Mouse (Mus musculus): ENCODE results near the gene Zkscan16. TPM values are rescaled to one million over a fixed set of nuclear protein-coding genes. Genes with fewer than 3 reads are reported as not detected.

Zkscan16 gene
- total and polyA plus RNA-seq, 3 experiments, result not detected

DNA sequence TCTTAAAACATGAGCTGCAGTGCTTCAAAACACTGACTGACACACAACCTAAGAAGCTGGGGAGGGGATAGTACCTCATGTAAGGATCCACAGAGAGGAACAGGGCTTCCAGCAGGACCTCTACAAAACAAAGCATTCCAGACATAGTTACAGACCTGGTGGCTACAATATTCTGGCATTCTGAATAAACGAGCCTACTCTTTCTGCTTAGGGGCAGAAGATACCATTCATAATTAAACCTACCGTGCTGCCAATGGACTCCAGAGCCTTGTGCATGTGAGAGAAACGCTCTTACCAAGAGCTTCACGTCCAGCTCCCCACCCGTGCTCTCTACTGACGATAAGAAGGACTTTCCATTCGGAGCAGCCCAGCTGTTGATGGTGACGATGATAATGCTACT is 39.4 kb downstream of the Zkscan16 start:
- no peak for DNase-seq (ENCODE audit: low read depth, low spot score)
- no peak overlapping the region for H3K27ac ChIP-seq (ENCODE audit: control insufficient read depth, low read depth, low read length)
- H3K4me3 ChIP-seq (ENCODE audit: control insufficient read depth in 1 of 2, insufficient read depth in 1 of 2, low read depth in 2 of 2, low read length in 2 of 2), result no peak overlapping the region
- no peaks in the 10 kb centered on the region; the same call in 1 of the 2 replicates for H3K79me2 ChIP-seq (ENCODE audit: control insufficient read depth, insufficient read depth, low read length, poor library complexity)
- H3K9me3 ChIP-seq (replicated peaks; ENCODE audit: insufficient read depth, low read length), result no peaks in the 10 kb centered on the region
- H3K36me3 ChIP-seq (ENCODE audit: control insufficient read depth in 1 of 2, insufficient read depth in 2 of 2, low read length in 2 of 2), result peaks cover 0 to 7% of the 10 kb centered on the region in 2 experiments; a peak in 3 of 4 replicates
- H3K9ac ChIP-seq (ENCODE audit: control insufficient read depth, low read depth, low read length, poor library complexity, severe bottlenecking), result no peak overlapping the region
- peaks cover 0 to 4% of the 10 kb centered on the region in 2 experiments; a peak in 3 of 4 replicates for H3K4me1 ChIP-seq (ENCODE audit: control insufficient read depth in 1 of 2, insufficient read depth in 2 of 2, low read length in 2 of 2)
- TF ChIP-seq BHLHE40 (IDR thresholded peaks at IDR 0.05; ENCODE audit: borderline replicate concordance, low read depth, low read length) (no peak), HCFC1 (IDR thresholded peaks at IDR 0.05; ENCODE audit: low read depth, low read length) (no peak), RAD21 (IDR thresholded peaks at IDR 0.05; ENCODE audit: low read depth, low read length) (no peak), MYC (IDR thresholded peaks at IDR 0.05; ENCODE audit: low read depth, low read length) (no peak), POLR2AphosphoS5 (IDR thresholded peaks at IDR 0.05; ENCODE audit: borderline replicate concordance, low read depth, low read length) (no peak), E2F4 (IDR thresholded peaks at IDR 0.05; ENCODE audit: borderline replicate concordance, low read depth, low read length) (no peak), MAFK (IDR thresholded peaks at IDR 0.05; ENCODE audit: borderline replicate concordance, low read depth, low read length) (no peak), CHD2 (IDR thresholded peaks at IDR 0.05; ENCODE audit: low read length) (no peak), JUND (IDR thresholded peaks at IDR 0.05; ENCODE audit: low read depth, low read length) (no peak), KAT2A (conservative IDR thresholded peaks at IDR 0.05; ENCODE audit: low read depth, low read length) (no peak), CHD1 (IDR thresholded peaks at IDR 0.05; ENCODE audit: low read depth, low read length) (no peak), SMC3 (IDR thresholded peaks at IDR 0.05; ENCODE audit: low read depth, low read length) (no peak), ETS1 (IDR thresholded peaks at IDR 0.05; ENCODE audit: low read depth, low read length) (no peak), TAL1 (IDR thresholded peaks at IDR 0.05; ENCODE audit: low read length) (no peak), ZKSCAN1 (IDR thresholded peaks at IDR 0.05; ENCODE audit: low read depth, low read length) (no peak), ZMIZ1 (IDR thresholded peaks at IDR 0.05; ENCODE audit: low read depth, low read length) (no peak)
- H3K27me3 ChIP-seq (ENCODE audit: control insufficient read depth in 1 of 2, insufficient read depth in 2 of 2, low read length in 2 of 2), result no peaks in the 10 kb centered on the region

DNA sequence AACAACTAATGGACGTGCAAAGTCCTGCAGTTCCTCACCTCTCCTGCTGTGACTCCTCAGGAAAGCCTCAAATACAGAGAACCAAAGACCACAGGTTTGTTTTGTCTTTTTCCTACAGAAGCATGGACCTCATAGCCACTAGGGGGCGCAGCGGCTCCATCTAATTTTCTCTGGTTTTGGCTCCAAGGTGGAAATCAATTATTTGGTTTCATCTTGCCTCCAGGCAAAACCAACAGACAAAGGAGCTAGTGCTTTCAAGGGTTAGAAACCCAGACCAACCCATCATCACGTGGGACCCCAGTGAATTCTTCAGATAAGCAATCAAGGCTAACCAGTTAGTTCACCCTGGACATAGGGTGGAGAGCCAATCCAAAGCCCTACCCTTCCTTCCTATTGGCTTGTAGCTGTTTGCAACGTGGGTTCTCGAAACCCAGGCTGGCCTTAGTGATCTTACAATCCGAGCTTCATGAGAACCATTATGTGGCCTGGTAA is 41.8 kb downstream of the Zkscan16 start:
- peak; percentile 89 for DNase-seq (ENCODE audit: low read depth, low spot score)
- Histone ChIP-seq H3K9me3 (replicated peaks; ENCODE audit: insufficient read depth, low read length) (no peaks in the 10 kb centered on the region), H3K27me3 (ENCODE audit: control insufficient read depth in 1 of 2, insufficient read depth in 2 of 2, low read length in 2 of 2) (no peaks in the 10 kb centered on the region), H3K4me1 (ENCODE audit: control insufficient read depth in 1 of 2, insufficient read depth in 2 of 2, low read length in 2 of 2) (peaks cover 16 to 25% of the 10 kb centered on the region in 2 experiments), H3K9ac (ENCODE audit: control insufficient read depth, low read depth, low read length, poor library complexity, severe bottlenecking) (peak overlapping the region; percentile 41), H3K79me2 (ENCODE audit: control insufficient read depth, insufficient read depth, low read length, poor library complexity) (no peaks in the 10 kb centered on the region; the same call in 1 of the 2 replicates), H3K4me3 (ENCODE audit: control insufficient read depth in 1 of 2, insufficient read depth in 1 of 2, low read depth in 2 of 2, low read length in 2 of 2) (peak overlapping the region; percentile 48 to 89), H3K36me3 (ENCODE audit: control insufficient read depth in 1 of 2, insufficient read depth in 2 of 2, low read length in 2 of 2) (peaks cover 0 to 28% of the 10 kb centered on the region in 2 experiments; a peak in 2 of 4 replicates), H3K27ac (ENCODE audit: control insufficient read depth, low read depth, low read length) (peak overlapping the region; percentile 22; the same call in 1 of the 2 replicates)
- peak; percentile 52 for TF ChIP-seq GATA1 (IDR thresholded peaks at IDR 0.05; ENCODE audit: low read depth, low read length)
- no peak for TF ChIP-seq TCF12 (IDR thresholded peaks at IDR 0.05; ENCODE audit: low read depth, low read length)
- no peak for TF ChIP-seq ELF1 (IDR thresholded peaks at IDR 0.05; ENCODE audit: low read depth, low read length)
- TF ChIP-seq POLR2AphosphoS5 (IDR thresholded peaks at IDR 0.05; ENCODE audit: borderline replicate concordance, low read depth, low read length), result no peak
- no peak for TF ChIP-seq MEF2A (IDR thresholded peaks at IDR 0.05; ENCODE audit: extremely low read depth, insufficient replicate concordance, low read depth, low read length, poor library complexity, severe bottlenecking)
- no peak for TF ChIP-seq MYB (IDR thresholded peaks at IDR 0.05; ENCODE audit: low read depth, low read length)
- no peak for TF ChIP-seq POLR2A (IDR thresholded peaks at IDR 0.05; ENCODE audit: control insufficient read depth in 1 of 2, insufficient read depth in 1 of 2, low read depth in 1 of 2, low read length in 2 of 2, poor library complexity in 1 of 2)
- TF ChIP-seq MAZ (IDR thresholded peaks at IDR 0.05; ENCODE audit: low read depth, low read length), result no peak
- peak; percentile 94 for TF ChIP-seq RAD21 (IDR thresholded peaks at IDR 0.05; ENCODE audit: low read depth, low read length)
- TF ChIP-seq ETS1 (IDR thresholded peaks at IDR 0.05; ENCODE audit: low read depth, low read length), result no peak
- TF ChIP-seq CHD2 (IDR thresholded peaks at IDR 0.05; ENCODE audit: low read length), result no peak
- peak; percentile 68 for TF ChIP-seq USF1 (IDR thresholded peaks at IDR 0.05; ENCODE audit: low read depth, low read length)
- no peak for TF ChIP-seq JUND (IDR thresholded peaks at IDR 0.05; ENCODE audit: low read depth, low read length)
- TF ChIP-seq CTCF (IDR thresholded peaks at IDR 0.05 in 2 of 3, conservative IDR thresholded peaks at IDR 0.05 in 1 of 3; ENCODE audit: control insufficient read depth in 1 of 3, insufficient read depth in 1 of 3, low read depth in 2 of 3, low read length in 3 of 3, poor library complexity in 1 of 3, severe bottlenecking in 1 of 3), result peak; percentile 82 to 97 (median 88)
- peak; percentile 14; the same call in 1 of the 2 replicates for TF ChIP-seq MXI1 (IDR thresholded peaks at IDR 0.05; ENCODE audit: low read depth, low read length)
- TF ChIP-seq CHD1 (IDR thresholded peaks at IDR 0.05; ENCODE audit: low read depth, low read length), result no peak
- 0 out of 2 replicates have a peak, but pooled peaks have one; percentile 35 for TF ChIP-seq HCFC1 (IDR thresholded peaks at IDR 0.05; ENCODE audit: low read depth, low read length)
- TF ChIP-seq ZC3H11A (IDR thresholded peaks at IDR 0.05; ENCODE audit: low read depth, low read length), result peak; percentile 80
- no peak for TF ChIP-seq ZNF384 (IDR thresholded peaks at IDR 0.05; ENCODE audit: low read depth, low read length)
- TF ChIP-seq MYC (IDR thresholded peaks at IDR 0.05; ENCODE audit: low read depth, low read length), result peak; percentile 55; the same call in 1 of the 2 replicates
- no peak for TF ChIP-seq RCOR1 (IDR thresholded peaks at IDR 0.05; ENCODE audit: low read depth, low read length)
- no peak for TF ChIP-seq ZMIZ1 (IDR thresholded peaks at IDR 0.05; ENCODE audit: low read depth, low read length)

Measured in MEL (cell line).